Mouse (Mus musculus) embryonic fibroblast, embryonic 13.5 days (primary cell): ENCODE measurements around the gene Hoxb5. TPM values are rescaled to one million over a fixed set of nuclear protein-coding genes. Genes with fewer than 3 reads are reported as not detected.
A peak's percentile ranks its signal among the peaks of the same experiment; 100 is the strongest.

Experiments used
- H3K27ac ChIP-seq: 2 replicates; pipeline ENCODE4 v1.5.1; 2012; ENCODE audit warnings: low read length, control low read depth, inconsistent platforms; ENCODE audit not compliant: insufficient read depth
- H3K4me1 ChIP-seq: 2 replicates; pipeline ENCODE4 v1.6.1; 2011; ENCODE audit warnings: low read length; ENCODE audit not compliant: control insufficient read depth, insufficient read depth
- H3K4me3 ChIP-seq: 2 replicates; pipeline ENCODE4 v1.5.1; 2011; ENCODE audit warnings: mild to moderate bottlenecking, control low read depth, low read length; ENCODE audit not compliant: insufficient read depth
- CTCF ChIP-seq: IDR thresholded peaks from 2 replicates; pipeline ENCODE4 v1.5.1; 2011; ENCODE audit warnings: mild to moderate bottlenecking, control low read depth, low read length, moderate library complexity, borderline replicate concordance; ENCODE audit not compliant: insufficient read depth
- POLR2A ChIP-seq: IDR thresholded peaks from 2 replicates; pipeline ENCODE4 v1.6.1; 2011; ENCODE audit warnings: low read depth, mild to moderate bottlenecking, control low read depth, low read length, moderate library complexity
- polyA plus RNA-seq: library from polyadenylated mRNA; stranded (reverse); fragments of >200 nt; gene quantifications from 2 replicates; pipeline ENCODE4 v1.2.4, GENCODE M21; 2011; ENCODE audit warnings: low read depth; ENCODE audit not compliant: missing spikeins, insufficient read length

The Hoxb5 gene
- polyA plus RNA-seq, 1 experiment, result 4.1 TPM

- H3K4me1 ChIP-seq, result no peaks in the 10 kb centered on the region
- H3K27ac ChIP-seq, result peak overlapping the region; percentile 75
- no peak for TF ChIP-seq CTCF
- peak; percentile 28; the same call in 1 of the 2 replicates for TF ChIP-seq POLR2A
- peak overlapping the region; percentile 58 for H3K4me3 ChIP-seq
Measured at GRCm38 (mm10) chr11:96292565-96293301, 10.4 kb upstream of the Hoxb5 start.

GRCm38 (mm10) chr11:96293302-96293921 is 9.7 kb upstream of the Hoxb5 start:
- 0 out of 2 replicates have a peak, but pooled peaks have one; percentile 1 for TF ChIP-seq POLR2A
- no peak for TF ChIP-seq CTCF
- no peaks in the 10 kb centered on the region for H3K4me1 ChIP-seq
- peak overlapping the region; percentile 58 for H3K4me3 ChIP-seq
- peak overlapping the region; percentile 75 for H3K27ac ChIP-seq

- peak overlapping the region; percentile 58 for H3K4me3 ChIP-seq
- peak overlapping the region; percentile 57 for H3K27ac ChIP-seq
- no peaks in the 10 kb centered on the region for H3K4me1 ChIP-seq
Measured at GRCm38 (mm10) chr11:96294245-96295091, 8.7 kb upstream of the Hoxb5 start.

GRCm38 (mm10) chr11:96295092-96295835 is 7.9 kb upstream of the Hoxb5 start:
- Histone ChIP-seq H3K27ac (peak overlapping the region; percentile 57; the same call in 1 of the 2 replicates), H3K4me3 (peak overlapping the region; percentile 58), H3K4me1 (no peaks in the 10 kb centered on the region)
- TF ChIP-seq POLR2A (no peak), CTCF (no peak)

More at GRCm38 (mm10) chr11:96294245-96295091, 8.7 kb upstream of the Hoxb5 start:
- TF ChIP-seq POLR2A (no peak; the same call in 1 of the 2 replicates), CTCF (peak; percentile 64; the same call in 1 of the 2 replicates)

GRCm38 (mm10) chr11:96296997-96297396 is 6.1 kb upstream of the Hoxb5 start:
- H3K4me1 ChIP-seq, result no peaks in the 10 kb centered on the region

GRCm38 (mm10) chr11:96297428-96297827 is 5.7 kb upstream of the Hoxb5 start:
- Histone ChIP-seq H3K4me1 (no peaks in the 10 kb centered on the region), H3K27ac (peak overlapping the region; percentile 19), H3K4me3 (0 out of 2 replicates have a peak overlapping the region, but pooled peaks have one; percentile 58)
- TF ChIP-seq CTCF (no peak), POLR2A (no peak)

More at GRCm38 (mm10) chr11:96296997-96297396, 6.1 kb upstream of the Hoxb5 start:
- Histone ChIP-seq H3K27ac (peak overlapping the region; percentile 19), H3K4me3 (peak overlapping the region; percentile 58)
- TF ChIP-seq CTCF (no peak), POLR2A (no peak)

- H3K27ac ChIP-seq, result peak overlapping the region; percentile 8; the same call in 1 of the 2 replicates
- TF ChIP-seq CTCF (no peak), POLR2A (no peak)
- H3K4me3 ChIP-seq, result no peak overlapping the region
- H3K4me1 ChIP-seq, result no peaks in the 10 kb centered on the region
Measured at GRCm38 (mm10) chr11:96297968-96298635, 5.0 kb upstream of the Hoxb5 start.

GRCm38 (mm10) chr11:96298895-96299667 is 4.1 kb upstream of the Hoxb5 start:
- peak overlapping the region; percentile 44 for H3K4me3 ChIP-seq
- H3K27ac ChIP-seq, result peak overlapping the region; percentile 35; the same call in 1 of the 2 replicates
- TF ChIP-seq POLR2A, result peak; percentile 41; the same call in 1 of the 2 replicates
- TF ChIP-seq CTCF, result no peak
- no peaks in the 10 kb centered on the region for H3K4me1 ChIP-seq
